Mouse (Mus musculus) brain, embryonic 14.5 days (tissue): ENCODE measurements around the gene Tpcn2.

ENCODE experiments used
- CTCF ChIP-seq: fragments of 200-500 bp; IDR thresholded peaks from 2 replicates; pipeline ENCODE4 v1.5.1; 2012; ENCODE audit warnings: inconsistent platforms, mild to moderate bottlenecking, moderate library complexity, borderline replicate concordance; ENCODE audit not compliant: insufficient read depth, insufficient read length; ENCODE audit errors: extremely low read depth
- POLR2A ChIP-seq: fragments of 200-500 bp; IDR thresholded peaks from 2 replicates; pipeline ENCODE4 v1.6.1; 2012; ENCODE audit warnings: mild to moderate bottlenecking, inconsistent platforms, borderline replicate concordance; ENCODE audit not compliant: poor library complexity, insufficient read depth, insufficient read length, severe bottlenecking; ENCODE audit errors: extremely low read depth

DNA sequence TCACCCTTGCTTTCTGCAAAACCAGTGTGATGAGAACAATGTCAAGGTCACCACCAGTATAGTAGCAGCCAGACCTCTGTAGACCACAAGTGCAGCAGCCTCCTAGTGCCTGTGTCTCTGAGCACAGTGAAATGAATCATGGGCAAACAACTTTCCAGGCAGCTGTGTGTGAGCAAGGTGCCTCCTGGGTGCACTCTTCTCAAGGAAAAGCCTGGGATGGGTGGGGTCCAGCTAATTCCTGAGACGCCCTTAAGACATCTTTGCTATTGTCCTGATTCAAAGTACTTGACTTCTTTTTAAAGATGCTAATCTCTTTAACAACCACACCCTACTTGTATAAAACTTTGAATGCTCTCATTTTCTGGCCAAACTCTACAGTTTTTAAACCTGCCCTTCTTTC, 144.7 kb downstream of the Tpcn2 start:
- no peak for TF ChIP-seq CTCF
- TF ChIP-seq POLR2A, result no peak
